In genomic region chr4:99044854-99045253, GRCm38 (mm10) we compare ENCODE assay signal across 29 mouse cellular contexts. TPM values are rescaled to one million over a fixed set of nuclear protein-coding genes. Genes with fewer than 3 reads are reported as not detected.
A peak's percentile ranks its signal among the peaks of the same experiment; 100 is the strongest.
DNase-seq lines count a peak whose midpoint lies in the region; ATAC-seq lines count a peak whose summit lies in the region.
"Had no signal": no experiment of that assay in that cellular context is flagged by ENCODE, and none has a peak within 500 bp of the region (broad histone marks: within the 10 kb centered on the region; RNA-seq: fewer than 3 reads in every experiment).

No protein-coding gene starts in this region.

- WGBS in liver, embryonic 13.5 days (ENCODE audit: insufficient replicate concordance), result 20% methylated on average over 3 of the region's 3 CpGs

- peaks cover 29% of the 10 kb centered on the region for H3K4me1 ChIP-seq in liver, embryonic 13.5 days (replicated peaks)
- H3K4me1 ChIP-seq: embryonic facial prominence, embryonic 12.5 days; forebrain, embryonic 12.5 days; limb, embryonic 13.5 days; lung, embryonic 15.5 days; midbrain, embryonic 15.5 days; neural tube, embryonic 13.5 days had no signal

- no peak overlapping the region for H3K4me3 ChIP-seq in liver, embryonic 13.5 days (replicated peaks)
- H3K4me3 ChIP-seq: embryonic facial prominence, embryonic 12.5 days; forebrain, embryonic 12.5 days; heart, embryonic 13.5 days; layer of hippocampus, adult 2 months; limb, embryonic 13.5 days; lung, embryonic 15.5 days; midbrain, embryonic 15.5 days; neural tube, embryonic 13.5 days had no signal

- peak; percentile 69 for ATAC-seq in common myeloid progenitor, adult 5-6 weeks (replicated peaks; ENCODE audit: low read depth, poor library complexity, severe bottlenecking)
- peak; percentile 99 for ATAC-seq in liver, embryonic 13.5 days (ENCODE audit: low read depth)
- peak; percentile 99 for ATAC-seq in megakaryocyte-erythroid progenitor cell, adult 5-6 weeks (replicated peaks; ENCODE audit: low FRiP score, low TSS enrichment, poor library complexity, severe bottlenecking)
- ATAC-seq: inflammation-experienced regulatory T-cells, adult 6 months; midbrain, embryonic 15.5 days had no signal

- no peaks in the 10 kb centered on the region for H3K9me3 ChIP-seq in liver, embryonic 13.5 days (replicated peaks)
- H3K9me3 ChIP-seq: forebrain, embryonic 12.5 days; heart, embryonic 13.5 days; lung, embryonic 15.5 days; midbrain, embryonic 15.5 days; neural tube, embryonic 13.5 days had no signal

- H3K27ac ChIP-seq in liver, embryonic 13.5 days, result peak overlapping the region; percentile 65
- H3K27ac ChIP-seq: embryonic facial prominence, embryonic 12.5 days; forebrain, embryonic 12.5 days; heart, embryonic 13.5 days; hindbrain, embryonic 14.5 days; layer of hippocampus, adult 2 months; limb, embryonic 13.5 days; lung, embryonic 15.5 days; midbrain, embryonic 15.5 days; neural tube, embryonic 13.5 days had no signal

- DNase-seq in right cerebral cortex, adult 18-20 months, result peak; percentile 38
- DNase-seq in right cerebral cortex, postnatal 4 days, result no peak
- DNase-seq in liver, embryonic 13.5 days, result peak; percentile 55
- no peak for DNase-seq in adipocyte (ENCODE audit: low spot score)
- no peak for DNase-seq in urinary bladder, postnatal 4 days (ENCODE audit: low spot score in 2 of 2)
- DNase-seq: adrenal gland, postnatal 25 days; cerebellum, adult 18-20 months; cerebellum, postnatal 14 days; heart, postnatal 14 days; kidney, adult 8-10 months; kidney, postnatal 25 days; layer of hippocampus, postnatal 36 days; lung, postnatal 36 days; retina, postnatal 1 day; thymus, adult 2 months; thymus, postnatal 4 days had no signal

- H3K36me3 ChIP-seq in liver, embryonic 13.5 days, result peaks cover 24% of the 10 kb centered on the region

- H3K4me2 ChIP-seq in liver, embryonic 13.5 days, result 0 out of 2 replicates have a peak overlapping the region, but pooled peaks have one; percentile 9
- H3K4me2 ChIP-seq: embryonic facial prominence, embryonic 12.5 days; forebrain, embryonic 12.5 days; heart, embryonic 13.5 days; hindbrain, embryonic 14.5 days; limb, embryonic 13.5 days; lung, embryonic 15.5 days; midbrain, embryonic 15.5 days; neural tube, embryonic 13.5 days had no signal

- H3K9ac ChIP-seq in liver, embryonic 13.5 days, result peak overlapping the region; percentile 10; the same call in 1 of the 2 replicates
- H3K9ac ChIP-seq: embryonic facial prominence, embryonic 12.5 days; forebrain, embryonic 12.5 days; heart, embryonic 13.5 days; hindbrain, embryonic 14.5 days; limb, embryonic 13.5 days; lung, embryonic 15.5 days; midbrain, embryonic 15.5 days; neural tube, embryonic 13.5 days had no signal

- no peaks in the 10 kb centered on the region for H3K27me3 ChIP-seq in liver, embryonic 13.5 days
- H3K27me3 ChIP-seq: embryonic facial prominence, embryonic 12.5 days; forebrain, embryonic 12.5 days; heart, embryonic 13.5 days; limb, embryonic 13.5 days; lung, embryonic 15.5 days; midbrain, embryonic 15.5 days; neural tube, embryonic 13.5 days had no signal

RNA-seq across cellular contexts. Expression of gene Angptl3, which starts 14.1 kb away (rescaled TPM):
- total RNA-seq in common myeloid progenitor, adult 5-6 weeks (2017), result 0.27 and 1.1 TPM in 2 replicates
- polyA plus RNA-seq in liver, embryonic 13.5 days (2015; fragmentation: Nextera tagmentation; extraction: Ambion mirVana), result 38.6 and 48.2 TPM in 2 replicates
- total RNA-seq in megakaryocyte-erythroid progenitor cell, adult 5-6 weeks (2014; fragmentation: Nextera tagmentation), result 0.46 TPM in 1 of 2 replicates, not detected in the other
- total RNA-seq in megakaryocyte-erythroid progenitor cell, adult 5-6 weeks (2017), result 0.85 TPM in 1 of 2 replicates, not detected in the other
- total RNA-seq: layer of hippocampus, adult 2 months; left cerebral cortex, postnatal 25 days had no signal
- polyA plus RNA-seq: inflammation-experienced regulatory T-cells, adult 6 months had no signal

Comparison
In these comparisons a context has a peak if more than half of its experiments do, and no peak if none do; other contexts are left out.
1. DNase-seq: peak in right cerebral cortex, adult 18-20 months (single experiment) and liver, embryonic 13.5 days (single experiment); none in right cerebral cortex, postnatal 4 days (single experiment), adipocyte (single experiment) and urinary bladder, postnatal 4 days (0 of 2).
2. Peak in every context shown above with its lines, with median percentiles within 50 percentile points of each other: ATAC-seq.